Mouse (Mus musculus) testis, adult 10 weeks (tissue): ENCODE results near the gene Cfc1. TPM values are rescaled to one million over a fixed set of nuclear protein-coding genes. Genes with fewer than 3 reads are reported as not detected.

Experiments
- polyA plus RNA-seq: library from polyadenylated mRNA; stranded (reverse); fragments of 350-450 nt; fragmentation: Illumina TruSeq; extraction: RNeasy Lipid Tissue Mini Kit (QIAGEN cat#74804); gene quantifications from one replicate; pipeline ENCODE4 v1.2.3, GENCODE M21; 2014; ENCODE audit warnings: low read depth, low replicate concordance

Cfc1 gene
- polyA plus RNA-seq, result not detected

GRCm38 (mm10) chr1:34535043-34535698 is at the start of gene Cfc1:
Cfc1 (plus strand) TSS chr1:34535648.

GRCm38 (mm10) chr1:34560843-34561242 is 25.4 kb downstream of the Cfc1 start, which contains the start of gene Prss40:
Prss40 (minus strand) TSS chr1:34560943.

DNA sequence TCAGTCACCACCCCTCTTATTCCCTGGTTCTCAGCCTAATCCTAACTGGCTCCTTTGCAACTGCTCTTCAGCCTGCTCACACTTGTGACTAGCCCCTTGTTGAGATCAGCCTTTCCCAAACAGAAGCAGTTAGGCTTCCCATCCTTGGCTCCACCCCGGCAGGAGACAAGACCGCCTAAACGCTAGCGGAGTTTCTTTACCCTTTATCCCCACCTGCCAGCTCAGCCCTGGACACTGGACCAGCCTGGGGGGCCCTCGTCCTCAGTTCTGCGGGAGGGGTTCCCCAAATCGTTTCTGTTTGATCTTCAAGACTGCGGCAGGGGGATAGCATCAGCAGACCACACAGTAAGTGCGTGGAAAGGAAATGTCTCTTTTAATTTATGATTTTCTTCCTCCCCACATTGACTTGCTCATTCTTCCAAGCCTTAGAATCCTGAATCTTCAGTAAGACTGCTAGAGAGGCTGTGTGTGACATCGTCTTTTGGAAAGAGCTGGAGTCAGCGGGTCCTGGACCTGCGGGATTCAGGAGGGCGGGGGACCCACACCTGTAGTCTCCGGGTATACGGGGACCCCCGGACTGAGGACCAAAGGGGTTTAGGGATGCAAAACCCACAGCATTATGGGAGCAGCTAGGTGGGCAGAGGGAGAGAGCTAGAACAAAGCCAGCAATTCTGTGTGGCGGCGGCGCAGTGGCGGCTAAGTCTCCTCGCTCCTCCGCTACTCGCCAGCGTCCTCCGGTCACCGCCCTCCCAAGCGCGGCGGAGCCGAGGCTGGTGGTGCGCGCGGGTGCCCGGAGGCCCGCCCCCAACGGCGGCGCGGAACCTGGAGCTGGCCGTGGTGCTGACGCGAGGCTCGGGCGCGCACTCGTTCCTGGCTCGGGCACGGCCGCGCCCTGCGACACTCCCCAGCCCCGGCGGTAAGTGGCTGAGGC is 43.7 kb downstream of the Cfc1 start, which contains the start of gene Amer3:
Gene Amer3, plus strand, starts transcription at position 807 of the 931 bp plus-strand sequence.

Other genes starting within 250 kb of the Cfc1 start
- 17.5 TPM for gene Ccdc115, start 96.0 kb upstream of the Cfc1 start, polyA plus RNA-seq
- gene Imp4, start 95.8 kb upstream of the Cfc1 start, polyA plus RNA-seq, result 5.4 TPM
- not detected for gene Ptpn18, start 75.9 kb upstream of the Cfc1 start, polyA plus RNA-seq
- 45.6 TPM for gene Prss39, start 37.2 kb upstream of the Cfc1 start, polyA plus RNA-seq
- 37.3 TPM for gene Prss40, start 25.3 kb downstream of the Cfc1 start, polyA plus RNA-seq
- gene Amer3, start 44.0 kb downstream of the Cfc1 start, polyA plus RNA-seq, result 0.10 TPM